Mouse (Mus musculus): Measurements from ENCODE around the gene Crocc.

The Crocc gene

GRCm38 (mm10) chr4:141066709-141067515, 6.6 kb upstream of the Crocc start:
- no peak for DNase-seq (ENCODE audit: low spot score)

GRCm38 (mm10) chr4:141065123-141065522, 4.8 kb upstream of the Crocc start:
- DNase-seq (ENCODE audit: low spot score): peak; percentile 84

DNA sequence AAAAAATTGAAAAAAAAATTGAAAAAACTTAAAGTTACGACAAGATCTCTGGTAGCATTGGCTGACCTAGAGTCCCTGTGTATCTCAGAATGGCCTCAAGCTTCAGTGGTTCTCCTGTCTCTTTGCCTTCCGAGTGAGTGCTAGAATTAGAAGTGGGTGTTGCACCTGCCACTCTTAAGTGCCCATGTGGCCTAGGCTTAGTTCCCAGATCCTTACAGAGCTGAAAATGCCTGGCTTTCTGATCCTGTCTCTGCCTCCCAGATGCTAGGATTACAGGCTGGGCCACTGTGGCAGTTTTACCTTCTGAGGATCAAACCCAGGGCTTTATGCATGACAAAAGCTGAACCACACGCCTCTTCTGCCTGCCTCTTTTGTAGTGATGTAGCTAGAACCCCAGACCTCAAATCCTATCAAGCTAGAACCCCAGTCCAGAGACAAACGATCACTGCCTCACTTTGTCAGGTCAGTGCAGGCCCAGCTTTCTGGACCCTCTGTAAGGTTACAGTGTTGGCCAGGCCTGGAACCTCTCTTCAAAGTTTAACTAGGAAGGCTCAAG, 3.8 kb upstream of the Crocc start:
- DNase-seq (ENCODE audit: low spot score): no peak

DNA sequence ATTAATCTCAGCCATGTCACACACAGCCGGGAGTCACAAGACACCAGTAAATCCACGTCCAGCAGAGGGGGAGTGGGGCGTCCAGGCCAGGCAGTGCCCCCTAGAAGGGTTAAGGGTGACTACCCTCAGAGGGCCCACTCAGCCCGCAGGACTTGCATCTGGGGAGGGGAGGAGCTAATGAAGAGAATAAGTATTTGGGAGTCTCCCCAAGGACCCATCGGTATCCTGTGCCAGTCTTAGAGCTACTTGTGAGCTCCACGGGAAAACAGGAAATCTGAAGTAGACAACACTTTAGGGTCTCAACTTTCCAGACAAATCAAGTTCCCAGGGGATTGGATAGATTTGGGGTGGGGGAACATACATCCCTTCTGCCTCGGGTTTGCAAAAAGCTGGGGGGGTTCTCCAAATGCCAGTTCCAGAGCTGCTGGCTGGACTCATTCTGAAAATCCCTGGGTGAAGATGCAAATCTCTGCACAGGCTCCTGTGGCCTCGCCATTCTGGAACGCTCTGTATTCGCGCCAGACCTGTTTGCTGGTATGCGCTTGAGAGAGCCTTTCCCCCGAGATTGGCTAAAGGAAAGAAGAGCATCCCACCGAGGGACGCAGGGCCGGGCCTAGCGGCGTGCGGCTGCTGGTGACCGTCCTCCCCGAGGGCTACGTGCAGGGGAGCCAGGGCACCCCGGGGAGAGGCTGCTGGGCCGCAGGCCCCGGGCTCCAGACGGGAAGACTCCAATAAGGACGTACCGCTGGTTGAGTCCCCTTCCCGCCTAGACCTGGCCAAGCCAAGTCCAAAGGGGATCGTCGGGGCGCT, 529 bp downstream of the Crocc start:
- DNase-seq (ENCODE audit: low spot score): no peak

DNA sequence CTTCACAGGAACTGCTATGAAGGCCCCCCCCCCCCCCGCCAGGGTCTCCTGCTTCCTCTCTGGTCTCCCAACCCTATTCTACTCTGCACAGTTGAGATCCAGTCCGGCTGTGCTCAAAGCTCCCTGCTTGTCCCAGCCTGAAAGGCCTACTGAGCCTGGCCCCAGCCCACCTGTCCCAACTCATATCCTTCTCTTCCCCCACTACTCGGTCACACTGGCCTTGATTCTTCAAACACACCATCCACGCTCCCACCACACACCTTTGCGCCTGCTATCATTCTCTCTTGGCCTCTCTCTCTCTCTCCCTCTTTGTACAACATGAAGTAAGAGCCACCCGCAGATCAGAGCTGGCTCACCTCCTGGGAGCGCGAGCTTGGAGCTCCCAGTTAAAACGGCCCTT, 1.5 kb downstream of the Crocc start:
- no peak for DNase-seq (ENCODE audit: low spot score)

- DNase-seq (ENCODE audit: low spot score): no peak
Observed at GRCm38 (mm10) chr4:141056970-141057369, 3.4 kb downstream of the Crocc start.

- no peak for DNase-seq (ENCODE audit: low spot score)
Observed at GRCm38 (mm10) chr4:141053568-141054161, 6.7 kb downstream of the Crocc start.

DNA sequence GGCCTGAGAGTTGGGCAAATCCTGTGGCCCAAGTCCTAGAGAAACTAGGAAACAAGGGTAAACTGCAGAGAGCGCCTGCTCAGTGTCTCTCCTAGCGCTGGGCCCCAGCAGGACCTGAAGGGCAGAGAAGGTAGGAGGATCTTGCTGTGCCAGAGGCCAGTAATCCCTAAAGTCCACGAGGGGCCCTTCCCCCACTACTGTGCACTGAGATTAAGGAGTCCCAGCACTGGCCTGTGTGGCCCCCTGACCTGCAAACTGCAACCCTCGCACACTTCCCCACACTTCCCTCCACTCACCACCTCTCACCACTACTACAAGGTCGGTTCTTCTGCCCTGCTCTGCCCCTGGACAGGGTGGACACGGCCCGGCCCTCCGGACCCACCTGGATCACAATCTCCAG, 7.2 kb downstream of the Crocc start:
- no peak for DNase-seq (ENCODE audit: low spot score)

DNA sequence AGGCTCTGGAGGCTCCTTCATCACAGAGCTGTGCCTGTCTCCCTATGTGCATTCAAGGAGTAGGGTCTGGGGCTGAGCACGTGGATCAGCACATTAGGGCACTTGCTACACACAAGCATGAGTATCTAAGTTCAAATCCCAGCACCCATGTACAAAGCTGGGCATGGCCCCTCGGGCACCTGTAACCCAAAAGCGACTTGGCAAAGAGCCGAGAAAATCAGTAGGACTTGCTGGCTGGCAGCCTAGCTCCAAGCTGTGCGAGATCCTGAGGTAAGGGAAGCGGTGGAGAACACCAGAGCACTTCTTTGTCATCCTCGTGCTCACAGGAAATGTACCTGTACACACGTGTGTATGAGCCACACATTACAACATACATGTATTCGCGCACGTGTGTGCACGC, 7.9 kb downstream of the Crocc start:
- no peak for DNase-seq (ENCODE audit: low spot score)

DNA sequence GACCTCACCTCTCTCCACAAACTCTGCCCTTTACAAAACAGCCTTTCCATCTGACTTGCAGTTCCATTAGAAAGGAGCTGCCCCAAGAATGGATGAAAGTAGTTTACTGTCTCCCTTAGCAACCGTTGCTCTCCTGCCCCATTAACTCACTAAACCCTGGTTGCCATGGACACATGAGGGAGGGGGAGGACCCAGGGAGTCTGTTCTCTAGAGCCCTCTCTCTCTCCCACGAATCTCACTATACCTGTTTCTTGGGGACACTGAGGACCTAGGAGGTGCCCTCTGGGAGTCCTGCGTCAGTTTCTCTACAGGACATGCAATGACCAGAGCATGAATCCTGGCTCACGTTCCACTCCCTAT, 10.9 kb downstream of the Crocc start:
- DNase-seq (ENCODE audit: low spot score): no peak

DNA sequence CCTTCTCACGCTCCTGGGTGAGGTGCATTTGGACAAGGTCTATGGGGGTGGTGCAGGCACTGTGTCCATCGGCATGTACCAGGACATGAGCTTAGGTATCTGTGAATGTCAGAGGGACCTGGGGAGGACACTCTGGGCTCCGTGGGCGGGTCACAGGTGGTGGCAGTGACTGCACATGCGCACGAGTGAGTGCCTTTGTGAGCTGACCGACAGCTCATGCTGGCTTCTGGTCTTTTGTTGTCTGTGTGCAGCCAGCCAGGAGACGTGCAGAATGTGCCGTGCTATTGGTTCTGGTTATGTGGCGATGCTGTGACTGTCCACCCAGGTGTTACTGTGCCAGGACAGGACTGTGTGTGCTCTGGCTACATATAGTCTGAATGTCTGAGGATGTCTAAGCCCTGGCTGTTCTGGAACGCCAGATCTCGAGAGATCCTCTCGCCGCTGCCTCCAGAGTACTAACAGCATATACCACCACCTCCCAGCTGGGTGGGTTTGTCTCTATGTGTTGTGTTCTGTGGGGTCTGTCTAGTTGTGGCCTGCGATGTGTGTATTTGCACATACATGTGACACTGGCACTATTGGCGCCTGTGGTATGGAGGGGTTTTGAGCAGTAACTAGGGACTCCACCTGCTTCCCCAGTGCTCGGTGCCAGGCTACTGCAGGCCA, 11.4 kb downstream of the Crocc start:
- no peak for DNase-seq (ENCODE audit: low spot score)

GRCm38 (mm10) chr4:141044816-141045215, 15.5 kb downstream of the Crocc start:
- peak; percentile 66 for DNase-seq (ENCODE audit: low spot score)

DNA sequence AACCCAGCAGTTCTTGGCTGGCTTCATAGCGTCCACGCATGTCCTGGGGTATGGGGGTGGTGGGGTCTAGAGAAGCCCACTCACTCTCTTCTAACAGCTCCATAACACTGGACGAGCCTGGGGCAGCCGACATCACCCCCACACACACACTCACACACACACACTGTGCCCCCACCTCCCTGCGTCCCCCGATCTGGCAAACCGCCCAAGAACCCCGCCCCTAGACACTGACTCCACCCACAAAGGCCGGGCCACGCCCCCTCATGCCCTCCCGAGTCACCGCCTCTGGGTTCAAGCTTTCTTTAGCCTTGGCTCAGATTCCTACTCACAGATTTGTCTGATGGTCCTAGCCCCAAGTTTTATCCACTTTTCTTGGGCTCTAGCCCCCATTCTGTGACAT, 19.2 kb downstream of the Crocc start:
- no peak for DNase-seq (ENCODE audit: low spot score)

- no peak for DNase-seq (ENCODE audit: low spot score)
Observed at GRCm38 (mm10) chr4:141033606-141034549, 26.5 kb downstream of the Crocc start.

DNA sequence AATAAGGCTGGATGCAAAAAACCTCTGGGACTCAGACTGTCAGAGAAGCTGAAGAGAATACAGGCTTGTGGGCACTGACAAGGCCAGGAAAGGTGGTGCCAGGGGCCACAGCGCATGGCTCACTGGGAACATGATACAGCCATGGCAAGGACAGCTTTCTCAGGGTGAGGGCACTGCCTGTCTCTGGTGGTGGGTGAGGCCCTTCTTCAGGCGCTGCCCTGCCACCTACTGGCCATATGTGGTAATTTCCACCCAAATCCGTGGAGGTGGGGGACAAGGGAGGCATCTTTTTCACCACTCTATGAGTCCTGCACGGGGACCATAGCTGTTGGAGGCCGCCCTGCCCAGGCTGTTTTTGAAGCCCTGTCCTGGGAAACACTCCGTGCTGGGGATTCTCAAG, 28.6 kb downstream of the Crocc start:
- DNase-seq (ENCODE audit: low spot score): peak; percentile 74

DNA sequence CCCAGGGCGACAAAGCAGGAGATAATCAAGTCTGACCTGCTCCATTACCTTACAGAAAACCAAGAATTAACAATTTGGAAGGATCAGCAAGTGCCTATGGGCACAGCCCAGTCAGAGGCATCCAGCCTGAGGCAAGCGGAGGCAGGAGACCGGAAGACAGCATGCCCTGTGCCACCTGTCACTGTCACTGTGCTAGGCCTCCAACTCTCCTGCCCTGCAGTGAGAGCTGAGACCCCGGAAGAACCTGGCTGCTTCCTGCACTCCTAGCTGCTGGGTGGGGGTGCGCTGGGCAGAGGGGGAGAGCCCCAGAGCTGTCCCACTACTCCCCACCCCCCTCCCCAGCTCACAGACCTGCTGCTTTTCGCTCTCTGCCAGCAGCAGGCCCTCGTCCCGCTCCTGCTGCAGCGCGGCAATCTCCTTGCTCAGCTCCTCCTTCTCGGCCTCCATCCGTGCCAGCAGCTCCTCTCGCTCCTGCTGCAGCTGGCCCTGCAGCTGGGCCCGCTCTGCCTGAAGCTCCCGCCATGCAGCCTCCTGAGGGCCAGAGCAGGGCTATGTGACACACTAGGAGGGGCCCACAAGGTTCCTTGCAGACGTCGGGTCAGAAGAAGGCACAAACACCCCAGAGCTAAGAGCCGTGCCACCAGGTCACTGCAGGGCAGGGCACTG, 29.7 kb downstream of the Crocc start:
- no peak for DNase-seq (ENCODE audit: low spot score)

DNA sequence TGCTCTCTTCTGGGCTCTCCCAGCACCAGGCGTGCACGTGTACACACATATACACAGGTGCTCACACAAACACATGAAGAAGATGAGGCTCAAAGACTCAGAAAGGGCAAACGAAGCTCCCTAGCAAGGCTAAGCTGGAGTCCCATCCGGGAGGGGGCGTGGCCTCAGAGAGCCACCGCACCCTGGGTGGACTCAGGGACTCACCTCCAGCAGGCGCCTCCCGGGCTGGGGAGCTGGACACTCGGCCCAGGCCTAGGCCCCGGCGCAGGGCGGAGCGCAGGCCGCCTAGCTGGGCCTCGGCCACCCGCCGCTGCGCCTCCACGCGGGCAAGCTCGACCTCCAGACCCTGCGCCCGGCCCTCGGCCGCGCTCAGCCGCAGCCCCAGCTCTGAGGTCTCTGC, 35.4 kb downstream of the Crocc start:
- no peak for DNase-seq (ENCODE audit: low spot score)

GRCm38 (mm10) chr4:141024052-141024451, 36.3 kb downstream of the Crocc start:
- no peak for DNase-seq (ENCODE audit: low spot score)

GRCm38 (mm10) chr4:141021614-141021929, 38.8 kb downstream of the Crocc start:
- no peak for DNase-seq (ENCODE audit: low spot score)

DNA sequence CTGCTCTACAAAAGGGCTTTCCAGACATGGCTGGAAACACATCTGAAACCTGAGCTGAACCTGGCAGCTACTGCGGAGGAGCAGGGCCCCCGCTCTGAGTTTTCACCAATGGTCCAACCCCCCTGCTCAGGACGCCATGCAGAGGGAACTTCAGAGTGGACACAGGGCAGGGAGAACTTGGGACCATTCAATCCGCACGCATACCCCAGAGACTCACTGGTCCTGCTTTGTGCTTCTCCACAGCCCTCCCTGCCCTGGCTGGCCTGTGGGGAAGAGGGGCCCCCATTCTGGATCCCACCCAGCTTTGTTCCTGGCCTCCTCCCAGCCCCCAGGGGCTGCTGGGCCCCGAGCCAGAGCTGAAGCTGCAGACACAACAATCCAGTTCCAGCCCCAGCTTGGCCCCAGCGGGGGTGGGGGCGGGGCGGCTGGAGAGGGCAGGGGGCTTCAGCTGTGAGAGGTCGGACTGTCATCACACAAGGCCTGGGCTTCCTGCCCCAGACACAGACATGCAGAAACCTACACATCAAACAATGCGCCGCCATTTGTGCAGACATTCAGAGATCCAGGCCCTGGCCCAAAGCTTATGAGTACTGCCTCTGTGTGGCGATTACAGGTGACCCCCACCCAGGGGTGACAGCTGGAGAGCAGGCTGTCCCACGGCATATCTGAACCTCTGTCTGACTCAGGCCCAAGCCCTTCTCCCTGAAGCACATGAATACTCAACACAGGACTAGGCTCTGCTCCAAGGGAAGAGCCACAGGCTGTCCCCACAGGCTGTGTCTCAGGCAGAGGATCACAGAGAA, 39.3 kb downstream of the Crocc start:
- no peak for DNase-seq (ENCODE audit: low spot score)

Measured in T-cell, adult 2 months (primary cell).